Mouse (Mus musculus) CH12.LX (cell line): Measurements from ENCODE around the gene H3f3b. TPM values are rescaled to one million over a fixed set of nuclear protein-coding genes. Genes with fewer than 3 reads are reported as not detected.
A peak's percentile ranks its signal among the peaks of the same experiment; 100 is the strongest.

ENCODE experiments used
- DNase-seq: peaks from one replicate; pipeline ENCODE4 v3.0.0-alpha.2; 2013; ENCODE audit errors: extremely low read depth
- H3K27ac ChIP-seq: 2 replicates; pipeline ENCODE4 v1.5.1; 2012; ENCODE audit warnings: low read depth, mild to moderate bottlenecking, control low read depth, moderate library complexity; ENCODE audit not compliant: insufficient read depth
- H3K27me3 ChIP-seq: replicated peaks from 2 replicates; pipeline ENCODE3; 2012; ENCODE audit warnings: inconsistent platforms
- H3K36me3 ChIP-seq, 2 experiments: replicated peaks in 1 of 2; 2 replicates each; pipeline versions ENCODE3 to v1.6.1; 2012; ENCODE audit warnings: inconsistent platforms in 1 of 2, low read length in 1 of 2, mild to moderate bottlenecking in 1 of 2, mixed read lengths in 1 of 2, moderate library complexity in 1 of 2; ENCODE audit not compliant: control insufficient read depth in 1 of 2, insufficient read depth in 1 of 2
- H3K4me1 ChIP-seq, 2 experiments: 2 replicates each; pipeline ENCODE4 v1.6.1; 2012; ENCODE audit warnings: inconsistent platforms in 1 of 2, moderate library complexity in 1 of 2; ENCODE audit not compliant: insufficient read depth in 2 of 2, control insufficient read depth in 1 of 2
- H3K4me2 ChIP-seq: 2 replicates; pipeline ENCODE4 v1.6.1; 2012; ENCODE audit warnings: low read depth, mild to moderate bottlenecking, control low read depth; ENCODE audit not compliant: poor library complexity, insufficient read depth, severe bottlenecking
- H3K4me3 ChIP-seq, 3 experiments: fragments of 150-350 bp in 1 of 3; sonication (generic) in 1 of 3; replicated peaks in 1 of 3; 2 replicates each; pipeline versions ENCODE3 to v1.5.1; 2011 to 2012; ENCODE audit warnings: low read depth in 2 of 3, low read length in 2 of 3, mild to moderate bottlenecking in 2 of 3, moderate library complexity in 2 of 3, control low read depth in 1 of 3, improper control_type of control experiment in 1 of 3, inconsistent platforms in 1 of 3, mixed read lengths in 1 of 3; ENCODE audit not compliant: poor library complexity in 1 of 3
- H3K79me2 ChIP-seq: replicated peaks from 2 replicates; pipeline ENCODE4 v1.6.1; 2012; ENCODE audit warnings: mild to moderate bottlenecking, moderate library complexity; ENCODE audit not compliant: control insufficient read depth, poor library complexity, insufficient read depth, severe bottlenecking; ENCODE audit errors: extremely low read depth
- H3K9ac ChIP-seq: 2 replicates; pipeline ENCODE4 v1.6.1; 2012; ENCODE audit warnings: low read depth, mild to moderate bottlenecking, control low read depth, moderate library complexity; ENCODE audit not compliant: insufficient read depth
- H3K9me3 ChIP-seq: replicated peaks from 2 replicates; pipeline ENCODE3; 2012; ENCODE audit warnings: low read length, inconsistent platforms, mixed read lengths
- BHLHE40 ChIP-seq: IDR thresholded peaks from 2 replicates; pipeline ENCODE4 v1.6.1; 2011; ENCODE audit warnings: mild to moderate bottlenecking, low read depth, low read length, improper control_type of control experiment
- CTCF ChIP-seq, 2 experiments: IDR thresholded peaks in 1 of 2; conservative IDR thresholded peaks in 1 of 2; 2 replicates each; pipeline ENCODE4 v1.5.1; 2011 to 2012; ENCODE audit warnings: low read depth in 2 of 2, low read length in 2 of 2, improper control_type of control experiment in 1 of 2, inconsistent platforms in 1 of 2, mild to moderate bottlenecking in 1 of 2, moderate library complexity in 1 of 2
- IRF4 ChIP-seq: IDR thresholded peaks from 2 replicates; pipeline ENCODE4 v1.6.1; 2014; ENCODE audit warnings: low read depth, mild to moderate bottlenecking, inconsistent platforms, low read length, improper control_type of control experiment
- KAT2A ChIP-seq: IDR thresholded peaks from 2 replicates; pipeline ENCODE4 v1.6.1; 2012; ENCODE audit warnings: low read length, improper control_type of control experiment, inconsistent platforms; ENCODE audit not compliant: insufficient replicate concordance
- MAFK ChIP-seq: IDR thresholded peaks from 2 replicates; pipeline ENCODE4 v1.6.1; 2011; ENCODE audit warnings: low read length, improper control_type of control experiment; ENCODE audit not compliant: insufficient replicate concordance
- NELFE ChIP-seq: IDR thresholded peaks from 2 replicates; pipeline ENCODE4 v1.6.1; 2011; ENCODE audit warnings: low read depth, low read length, improper control_type of control experiment
- PAX5 ChIP-seq: IDR thresholded peaks from 2 replicates; pipeline ENCODE4 v1.6.1; 2012; ENCODE audit warnings: low read length, inconsistent platforms, mixed read lengths
- SMC3 ChIP-seq: IDR thresholded peaks from 2 replicates; pipeline ENCODE4 v1.6.1; 2011; ENCODE audit warnings: low read depth, low read length, improper control_type of control experiment
- ZMIZ1 ChIP-seq: IDR thresholded peaks from 2 replicates; pipeline ENCODE4 v1.6.1; 2012; ENCODE audit warnings: low read depth, mild to moderate bottlenecking, inconsistent platforms, low read length, improper control_type of control experiment
- ZNF384 ChIP-seq: IDR thresholded peaks from 2 replicates; pipeline ENCODE4 v1.6.1; 2012; ENCODE audit warnings: low read depth, low read length, improper control_type of control experiment, inconsistent platforms
- dilution Hi-C: fragments of 300-500 bp; cut with MboI; formaldehyde crosslinking; loops from 2 replicates; pipeline ENCODE4 v1.14.3; 2020; ENCODE audit warnings: low sequenced_read_pairs; ENCODE audit not compliant: extremely low pct_unique_long_range_greater_than_20kb, extremely low pct_ligation_motif_present
- in situ Hi-C: fragments of 300-500 bp; cut with MboI; formaldehyde crosslinking; loops from 3 replicates; pipeline ENCODE4 v1.14.3; 2019; ENCODE audit warnings: low sequenced_read_pairs, low pct_ligation_motif_present, low pct_unique_long_range_greater_than_20kb, mixed read lengths
- polyA plus RNA-seq: library from polyadenylated mRNA; unstranded; fragments of >175 nt; gene quantifications from 2 replicates; pipeline ENCODE4 v1.2.1, GENCODE M21; 2012; ENCODE audit warnings: low read depth; ENCODE audit not compliant: insufficient read length
- total RNA-seq, 2 experiments: library from RNA; depleted of rRNA; stranded (reverse); fragments of 300-350 nt in 1 of 2; fragments of >200 nt in 1 of 2; gene quantifications; 2 replicates each; pipeline ENCODE4 v1.2.3; 2012 to 2014

H3f3b gene
- total and polyA plus RNA-seq, 3 experiments: 340 to 889 (median 567) TPM

- H3K4me2 ChIP-seq: peak overlapping the region; percentile 73
- no peak for TF ChIP-seq IRF4
- TF ChIP-seq ZMIZ1: peak; percentile 14; the same call in 1 of the 2 replicates
- TF ChIP-seq MAFK: no peak
- TF ChIP-seq NELFE: 0 out of 2 replicates have a peak, but pooled peaks have one; percentile 25
- TF ChIP-seq BHLHE40: no peak
- TF ChIP-seq KAT2A: no peak
- dilution Hi-C loops: no loop called here
- peak overlapping the region; percentile 64 for H3K9ac ChIP-seq
- H3K4me3 ChIP-seq: peak overlapping the region; percentile 64 to 100 (median 67)
- H3K79me2 ChIP-seq: peaks cover 37% of the 10 kb centered on the region
- in situ Hi-C loops: no loop called here
- no peak for DNase-seq
- peaks cover 18% of the 10 kb centered on the region for H3K27me3 ChIP-seq
- H3K36me3 ChIP-seq: peaks cover 0 to 15% of the 10 kb centered on the region in 2 experiments
- H3K4me1 ChIP-seq: peaks cover 5 to 41% of the 10 kb centered on the region in 2 experiments; a peak in 3 of 4 replicates
- H3K9me3 ChIP-seq: no peaks in the 10 kb centered on the region
- no peak overlapping the region for H3K27ac ChIP-seq
Measured at GRCm38 (mm10) chr11:116029086-116029865, 1.5 kb upstream of the H3f3b start.

GRCm38 (mm10) chr11:116028177-116028865, 559 bp upstream of the H3f3b start:
- Histone ChIP-seq H3K9me3 (no peaks in the 10 kb centered on the region), H3K27me3 (peaks cover 18% of the 10 kb centered on the region), H3K36me3 (peaks cover 4 to 16% of the 10 kb centered on the region in 2 experiments), H3K79me2 (peaks cover 37% of the 10 kb centered on the region), H3K27ac (no peak overlapping the region), H3K4me3 (no peak overlapping the region), H3K4me1 (peaks cover 5 to 38% of the 10 kb centered on the region in 2 experiments; a peak in 3 of 4 replicates), H3K9ac (no peak overlapping the region), H3K4me2 (no peak overlapping the region)
- no peak for DNase-seq
- dilution Hi-C loops (no loop called here), in situ Hi-C loops (no loop called here)
- no peak for TF ChIP-seq CTCF (conservative IDR thresholded peaks at IDR 0.05 in 1 of 2, IDR thresholded peaks at IDR 0.05 in 1 of 2; ENCODE audit: low read depth in 2 of 2, low read length in 2 of 2)
- TF ChIP-seq ZNF384: 0 out of 2 replicates have a peak, but pooled peaks have one; percentile 4

- Histone ChIP-seq H3K79me2 (peaks cover 11% of the 10 kb centered on the region), H3K27ac (no peak overlapping the region), H3K27me3 (peaks cover 18% of the 10 kb centered on the region), H3K9ac (no peak overlapping the region), H3K36me3 (peaks cover 17 to 23% of the 10 kb centered on the region in 2 experiments), H3K4me3 (no peak overlapping the region), H3K9me3 (no peaks in the 10 kb centered on the region), H3K4me2 (no peak overlapping the region), H3K4me1 (peaks cover 5 to 35% of the 10 kb centered on the region in 2 experiments; a peak in 3 of 4 replicates)
- in situ Hi-C loops (no loop called here), dilution Hi-C loops (no loop called here)
- no peak for DNase-seq
- TF ChIP-seq PAX5 (no peak), SMC3 (no peak)
Measured at GRCm38 (mm10) chr11:116025056-116025845, 2.5 kb downstream of the H3f3b start.
